Mouse (Mus musculus): Measurements from ENCODE around the gene 2010111I01Rik.
"Not testable (repeated sequence)": the region's sequence is repeated elsewhere in the genome, so short reads cannot be mapped to it uniquely, and the experiment has no call there.

The 2010111I01Rik gene

DNA sequence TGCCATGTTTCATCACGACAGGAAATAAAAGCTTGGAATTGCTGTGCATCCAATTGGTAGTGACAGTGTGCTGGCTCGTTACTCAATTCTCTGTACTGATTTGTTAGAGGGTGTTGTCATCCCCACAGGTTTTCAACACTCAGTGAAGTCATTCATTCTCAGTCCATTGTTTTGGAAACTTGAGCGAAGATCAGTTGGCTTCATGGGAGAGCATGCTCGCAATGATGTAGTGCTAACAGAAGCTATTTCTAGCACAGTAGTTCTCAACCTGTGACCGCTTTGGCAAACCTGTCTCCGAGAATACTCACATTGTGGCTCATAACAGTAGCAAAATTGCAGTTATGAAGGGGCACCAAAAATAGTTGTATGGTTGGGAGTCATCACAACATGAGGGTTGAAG lies 8.7 kb upstream of the 2010111I01Rik start:
- no peak for DNase-seq (ENCODE audit: low spot score)

DNA sequence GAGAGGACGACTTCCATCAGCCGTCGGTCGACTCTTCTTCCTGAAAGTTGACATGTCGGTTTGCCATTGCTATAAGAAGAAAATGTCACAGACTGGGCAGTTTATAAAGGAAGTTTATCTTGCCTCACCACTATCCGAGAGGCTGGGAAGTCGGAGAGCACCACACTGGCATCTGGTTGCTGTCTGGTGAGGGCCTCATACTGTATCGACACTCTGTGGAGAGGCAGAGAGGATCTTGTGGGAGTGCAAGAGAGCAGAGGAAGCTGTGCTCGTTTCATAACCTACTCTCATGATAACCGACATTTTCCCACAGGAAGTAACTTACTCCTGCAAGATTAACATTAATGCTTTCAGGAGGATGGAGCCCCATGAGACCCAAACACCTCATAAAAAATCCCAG lies 7.9 kb upstream of the 2010111I01Rik start:
- DNase-seq (ENCODE audit: low spot score), result no peak

DNA sequence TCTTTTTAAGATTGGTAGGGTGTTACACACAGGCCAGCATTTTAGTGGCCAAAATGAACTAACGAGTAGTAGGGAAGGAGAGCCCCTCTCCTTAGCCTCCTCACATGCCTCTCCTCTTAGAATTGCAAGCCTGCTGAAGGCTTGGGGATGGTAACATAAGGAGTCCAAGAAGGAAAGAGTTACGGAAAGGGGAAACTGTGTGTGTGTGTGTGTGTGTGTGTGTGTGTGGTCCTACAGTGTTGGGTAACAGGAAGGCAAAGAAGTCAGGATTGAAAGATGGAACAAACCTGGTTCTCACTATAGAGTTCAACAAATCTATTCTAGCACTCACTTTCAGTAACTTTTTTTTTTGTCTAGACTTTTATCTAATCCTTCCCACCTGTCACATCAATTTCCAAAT lies 1.3 kb upstream of the 2010111I01Rik start:
- no peak for DNase-seq (ENCODE audit: low spot score)

DNA sequence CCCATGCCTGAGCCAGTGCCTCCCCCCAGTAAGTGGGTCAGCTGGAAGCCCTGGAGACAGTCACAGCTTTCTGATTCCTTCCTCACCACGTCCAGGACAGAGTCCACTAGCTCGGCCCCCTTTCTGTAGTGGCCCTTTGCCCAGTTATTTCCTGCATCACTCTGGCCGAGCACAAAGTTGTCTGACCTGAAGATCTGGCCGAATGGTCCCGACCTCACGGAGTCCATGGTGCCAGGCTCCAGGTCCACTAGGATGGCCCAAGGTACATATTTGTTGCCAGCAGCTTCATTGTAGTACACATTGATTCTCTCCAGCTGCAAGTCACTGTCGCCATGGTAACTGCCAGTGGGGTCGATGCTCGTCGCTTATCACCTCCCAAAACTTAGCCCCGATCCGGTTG lies 3.5 kb downstream of the 2010111I01Rik start:
- DNase-seq (ENCODE audit: low spot score), result no peak

DNA sequence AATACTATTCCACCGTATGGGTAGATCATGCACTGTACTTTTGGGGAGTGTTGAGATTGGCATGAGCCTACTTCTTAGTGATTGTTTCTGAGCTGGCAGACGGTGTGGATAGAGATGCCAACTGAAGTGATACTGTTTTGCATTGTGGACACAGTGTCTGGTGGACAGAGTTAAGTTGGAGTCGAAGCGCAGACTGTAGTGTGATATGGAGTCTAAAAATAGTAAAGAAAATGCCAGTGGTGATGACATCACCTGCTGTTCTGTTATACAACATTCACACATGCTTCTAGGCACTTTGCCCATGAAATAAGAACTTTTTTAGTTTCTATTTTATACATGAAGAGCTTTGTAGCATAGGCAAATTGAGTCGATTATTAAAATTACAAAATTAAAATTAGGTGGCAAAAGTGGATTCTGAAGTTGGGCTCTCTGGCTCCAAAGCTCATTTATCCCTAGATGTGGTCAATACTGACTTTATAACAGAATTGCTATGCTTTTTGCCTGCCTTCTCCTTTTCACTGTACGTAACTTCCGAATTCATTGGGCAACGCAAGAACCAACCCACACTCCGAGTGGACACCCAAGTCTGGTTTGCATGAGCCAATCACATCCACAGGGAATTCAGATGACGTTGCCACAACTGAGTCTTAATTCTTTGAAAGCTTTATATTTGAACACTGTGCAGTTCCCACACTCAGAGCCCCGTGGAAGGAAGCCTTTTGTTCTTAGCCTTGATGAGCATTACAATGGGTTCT lies 6.0 kb downstream of the 2010111I01Rik start:
- DNase-seq (ENCODE audit: low spot score), result peak; percentile 32

DNA sequence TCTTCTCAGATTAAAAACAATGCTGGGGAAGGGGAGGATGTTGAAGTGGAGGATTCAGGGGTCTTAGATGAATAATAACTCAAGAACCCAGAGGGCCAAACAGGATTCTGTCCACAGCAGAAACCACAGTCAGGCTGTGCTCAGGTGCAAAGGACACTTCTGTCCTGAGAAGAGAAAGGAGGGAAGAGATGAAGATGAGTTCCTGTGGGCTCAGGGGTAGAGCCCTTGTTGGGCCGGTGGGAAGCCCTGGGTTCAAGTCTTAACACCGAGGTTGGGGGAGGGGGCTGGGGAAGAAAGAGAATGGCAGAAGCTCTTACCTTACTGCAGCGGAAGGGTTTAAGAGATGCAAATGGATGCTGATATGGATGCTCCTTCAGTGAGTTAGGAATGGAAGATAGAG lies 7.7 kb downstream of the 2010111I01Rik start:
- no peak for DNase-seq (ENCODE audit: low spot score)

DNA sequence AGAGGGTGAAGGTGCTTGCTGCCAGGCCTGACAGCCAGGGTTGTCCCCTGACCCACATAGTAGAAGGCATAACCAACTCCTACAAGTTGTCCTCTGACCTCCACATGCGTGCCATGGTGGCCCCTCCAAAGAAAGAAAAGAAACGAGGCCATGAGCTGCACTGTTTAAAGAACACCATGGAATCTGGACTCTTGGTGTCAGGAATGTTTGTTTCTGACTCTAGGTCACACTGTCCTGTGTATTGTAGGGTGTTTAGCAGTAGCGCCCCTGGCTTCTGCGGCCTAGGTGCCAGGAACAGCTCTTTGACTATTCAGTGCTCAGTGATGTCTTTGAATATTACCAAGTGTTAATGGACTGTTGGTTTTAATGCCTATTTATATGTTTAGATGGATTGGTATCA lies 8.4 kb downstream of the 2010111I01Rik start:
- DNase-seq (ENCODE audit: low spot score), result no peak

DNA sequence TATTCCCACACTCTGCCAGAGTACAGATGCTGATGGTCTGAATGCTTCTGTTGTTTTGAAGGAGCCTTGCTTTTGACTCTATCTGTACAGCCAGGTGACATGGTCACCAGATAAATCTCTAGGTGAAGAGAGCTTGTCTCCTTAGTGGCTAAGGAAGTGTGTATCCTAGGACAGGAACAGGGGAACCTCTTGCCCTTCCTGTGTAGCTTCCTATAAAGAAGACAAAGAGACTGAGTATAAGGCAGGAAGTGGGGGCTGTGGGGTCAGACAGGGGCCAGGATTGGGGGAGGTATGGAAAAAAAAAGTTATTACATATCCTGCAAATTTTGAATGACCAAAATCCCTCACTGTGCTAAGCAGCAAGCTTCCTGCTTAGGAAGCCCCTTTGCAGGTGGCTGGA lies 13.4 kb downstream of the 2010111I01Rik start:
- DNase-seq (ENCODE audit: low spot score), result no peak

DNA sequence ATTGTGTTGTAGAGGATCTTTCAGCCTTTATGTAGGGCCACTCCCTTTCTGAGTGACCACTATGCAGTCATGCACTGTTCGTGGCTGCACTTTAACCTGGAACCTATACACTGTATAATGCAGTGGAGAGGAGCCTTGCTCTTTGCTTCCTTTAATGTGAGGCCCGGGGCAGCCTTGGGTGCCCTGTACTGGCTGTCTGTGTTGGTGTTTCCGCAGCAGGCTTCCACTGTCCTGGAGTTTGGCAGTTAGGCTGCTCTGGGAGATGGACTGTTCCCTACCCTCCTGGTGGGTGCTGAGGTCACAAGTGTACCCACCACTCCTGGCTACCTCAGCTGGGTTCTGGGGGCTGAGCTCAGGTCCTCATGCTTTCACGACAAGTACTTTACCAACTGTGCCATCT lies 14.1 kb downstream of the 2010111I01Rik start:
- no peak for DNase-seq (ENCODE audit: low spot score)

DNA sequence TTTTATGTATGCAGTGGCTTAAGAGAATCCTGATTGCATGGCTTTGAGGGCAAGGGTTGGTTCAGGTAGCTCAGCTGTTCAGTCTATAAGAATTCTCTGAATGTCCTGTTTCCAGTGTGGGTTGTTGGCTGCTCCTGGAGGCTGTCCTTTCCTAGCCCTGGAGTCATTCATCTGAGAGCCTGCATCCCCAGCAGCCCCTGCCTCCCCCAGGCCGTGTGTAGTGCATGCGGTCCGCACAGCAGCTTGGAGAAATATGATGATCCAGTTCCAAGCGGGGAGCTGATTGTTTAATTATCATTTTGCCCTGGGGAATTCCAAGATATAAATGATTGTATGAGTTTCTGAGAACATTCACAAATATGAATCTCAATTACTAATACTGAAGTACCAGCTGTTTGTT lies 14.5 kb downstream of the 2010111I01Rik start:
- no peak for DNase-seq (ENCODE audit: low spot score)

DNA sequence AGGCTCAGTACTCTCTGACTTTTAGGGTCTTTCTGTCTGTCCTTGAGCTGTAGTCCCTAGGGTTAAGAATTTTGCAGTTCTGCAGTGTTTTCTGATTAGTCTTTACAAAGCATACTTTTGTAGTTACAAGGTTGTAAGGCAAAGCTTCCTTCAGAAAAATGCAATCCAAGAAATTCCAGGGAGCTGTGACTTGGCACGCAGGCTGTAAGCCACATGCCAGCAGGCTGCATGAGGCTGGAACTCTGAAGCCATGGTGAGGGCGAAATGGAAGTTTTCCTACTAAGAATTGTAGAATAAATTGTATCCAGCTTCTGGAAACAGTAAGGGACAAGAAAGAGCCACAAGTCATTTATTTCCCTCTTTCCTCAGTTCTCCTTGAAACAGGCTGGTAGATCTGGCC lies 15.4 kb downstream of the 2010111I01Rik start:
- DNase-seq (ENCODE audit: low spot score), result no peak

DNA sequence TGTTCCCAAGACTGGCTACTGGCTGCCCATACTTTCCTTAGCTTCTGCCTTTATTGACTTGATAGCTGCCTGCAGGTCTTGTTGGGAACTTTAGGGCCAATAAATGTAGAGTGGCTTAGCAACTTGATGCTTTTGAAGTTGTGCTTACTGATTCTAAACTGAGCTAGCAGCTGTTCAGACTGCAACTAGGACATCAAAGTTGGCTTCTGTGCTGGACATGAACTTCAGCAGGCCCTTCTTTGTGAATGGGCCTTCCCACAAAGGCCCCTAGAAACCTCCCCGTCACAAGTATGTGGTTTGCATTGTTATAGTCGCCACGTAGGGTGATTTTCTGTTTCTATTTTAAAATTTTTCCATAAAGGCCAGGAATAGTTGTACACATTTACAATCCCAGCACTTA lies 19.8 kb downstream of the 2010111I01Rik start:
- no peak for DNase-seq (ENCODE audit: low spot score)

DNA sequence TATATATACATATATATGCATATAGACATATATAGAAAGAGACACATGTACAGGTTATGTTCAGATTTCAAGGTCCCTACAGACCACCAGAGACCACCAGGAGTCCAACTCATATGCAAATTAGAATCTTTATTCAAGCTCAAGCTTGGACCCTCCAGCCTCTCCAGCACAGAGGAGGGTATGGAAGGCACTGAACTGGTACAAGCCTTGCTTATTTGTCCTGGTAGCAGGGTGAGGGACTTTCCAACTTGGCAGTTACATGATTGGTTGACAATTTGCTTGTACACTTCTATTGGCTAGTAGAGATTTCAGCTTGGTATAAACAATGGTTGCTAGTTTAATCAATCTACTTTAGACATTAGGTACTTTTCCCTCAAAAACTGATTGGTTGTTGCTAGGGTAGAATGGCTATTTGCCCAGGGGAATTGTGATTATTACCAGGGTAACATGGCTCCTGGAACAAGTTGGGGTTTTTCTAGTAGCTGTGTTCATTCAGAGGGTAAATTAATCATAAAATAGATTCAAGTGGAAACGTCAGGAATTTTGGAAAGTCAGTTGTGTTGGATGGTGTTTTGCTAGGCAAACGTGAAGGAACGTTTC lies 25.3 kb downstream of the 2010111I01Rik start:
- DNase-seq (ENCODE audit: low spot score), result no peak

DNA sequence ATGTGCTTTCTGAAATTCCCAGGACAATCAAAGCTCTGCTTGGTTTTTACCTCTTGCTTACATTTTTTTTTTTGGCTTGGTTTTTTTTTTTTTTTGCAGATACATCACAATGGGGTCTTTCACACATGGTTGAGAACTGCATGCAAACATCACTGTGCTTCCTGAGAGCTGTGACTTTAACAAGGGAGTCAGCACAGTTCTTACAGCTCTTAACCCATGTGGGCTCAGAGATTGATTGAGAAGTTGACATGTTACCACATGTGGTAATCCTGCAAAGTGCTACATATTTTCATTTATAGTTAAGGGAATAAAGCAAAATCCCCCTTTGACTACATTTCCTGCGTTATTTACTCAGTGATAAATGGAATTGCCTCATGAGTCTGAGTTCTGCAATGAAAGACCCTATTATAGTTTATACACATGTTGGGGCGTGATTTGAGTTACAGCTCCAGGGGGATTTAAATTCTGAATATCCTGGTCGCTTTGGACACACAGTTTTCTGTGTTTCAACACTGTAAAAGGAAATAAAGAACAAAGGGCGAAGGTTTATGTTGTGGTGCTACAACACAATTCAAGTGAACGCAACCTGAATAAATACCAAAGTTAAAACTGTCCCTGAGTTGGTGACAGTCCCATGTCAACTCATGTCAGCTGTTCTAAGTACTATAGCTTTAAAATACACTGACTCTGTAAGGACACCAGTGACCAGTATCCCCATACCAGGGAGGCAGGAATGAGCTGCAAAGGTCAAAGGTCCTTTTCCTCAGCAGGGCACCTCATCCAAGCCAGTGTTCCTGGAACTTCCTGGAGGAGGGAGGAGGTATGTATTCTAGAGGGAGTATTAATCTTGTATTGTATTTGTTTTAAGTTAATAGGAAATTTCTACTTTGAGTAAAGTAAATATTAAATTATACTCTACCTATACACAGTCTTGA lies 29.1 kb downstream of the 2010111I01Rik start:
- DNase-seq (ENCODE audit: low spot score), result no peak

DNA sequence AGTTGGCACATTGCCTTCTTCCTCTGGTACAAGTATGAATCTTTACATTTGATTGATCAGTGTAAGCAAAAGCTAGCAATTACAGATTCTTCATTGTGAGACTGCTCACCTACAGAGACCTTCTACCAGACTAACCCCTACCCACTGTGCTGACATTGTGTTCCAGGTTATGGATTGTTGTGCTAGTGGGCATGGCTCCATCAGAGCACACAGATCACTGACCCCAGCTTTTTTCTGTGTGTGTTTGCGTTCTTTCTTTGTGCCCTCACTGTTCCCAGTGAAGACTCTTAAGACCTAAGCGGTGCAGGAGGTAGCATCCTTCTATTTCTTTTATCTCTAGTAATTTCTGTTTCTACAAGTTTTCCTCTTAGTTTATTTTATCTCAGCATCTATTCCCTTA lies 32.1 kb downstream of the 2010111I01Rik start:
- DNase-seq (ENCODE audit: low spot score), result no peak

DNA sequence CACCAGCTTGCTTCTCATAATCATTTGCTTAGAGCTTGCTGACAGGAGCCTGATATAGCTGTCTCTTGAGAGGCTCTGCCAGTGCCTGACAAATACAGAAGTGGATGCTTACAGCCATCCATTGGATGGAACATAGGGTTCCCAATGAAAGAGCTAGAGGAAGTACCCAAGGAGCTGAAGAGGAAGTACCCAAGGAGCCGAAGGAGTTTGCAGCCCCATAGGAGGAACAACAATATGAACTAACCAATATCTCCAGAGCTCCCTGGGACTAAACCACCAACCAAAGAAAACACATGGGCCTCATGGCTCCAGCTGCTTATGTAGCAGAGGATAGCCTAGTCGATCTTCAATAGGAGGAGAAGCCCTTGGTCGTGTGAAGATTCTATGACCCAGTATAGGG lies 42.8 kb downstream of the 2010111I01Rik start:
- DNase-seq (ENCODE audit: low spot score), result not testable (repeated sequence)

DNA sequence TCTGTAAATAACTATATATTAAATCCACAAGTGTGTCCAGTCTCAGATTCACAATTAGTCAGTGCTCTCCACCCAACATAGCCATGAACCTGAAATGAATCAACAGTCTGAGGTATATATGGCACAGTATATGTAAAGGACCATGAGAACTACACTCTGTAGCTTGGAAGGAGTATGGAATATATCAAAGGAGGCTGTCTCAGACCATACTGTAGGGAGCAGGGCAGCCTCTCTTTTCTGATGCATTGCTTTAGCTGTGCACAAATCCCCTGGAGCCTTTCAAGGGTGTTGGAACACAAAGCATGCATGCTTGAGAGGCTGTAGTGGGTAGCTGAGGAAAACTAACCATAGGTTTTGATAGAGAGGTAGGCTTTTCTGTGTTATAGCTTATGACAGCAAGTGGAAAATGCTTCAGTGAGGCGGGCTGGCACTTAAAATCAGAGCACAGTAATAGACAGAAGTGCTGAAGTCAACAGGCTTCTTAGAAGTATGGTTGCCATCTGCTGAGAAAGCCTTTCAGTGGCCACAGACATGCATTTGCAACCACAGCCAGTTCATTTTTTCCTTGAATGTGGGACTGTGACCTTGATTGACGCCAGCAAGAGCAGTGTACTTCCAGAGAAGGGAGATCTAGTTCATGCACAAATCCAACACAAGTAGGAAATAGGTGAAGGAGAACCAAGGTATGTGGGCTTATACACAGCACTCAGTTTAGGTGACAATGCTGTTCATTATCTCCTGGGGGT lies 45.8 kb downstream of the 2010111I01Rik start:
- no peak for DNase-seq (ENCODE audit: low spot score)

DNA sequence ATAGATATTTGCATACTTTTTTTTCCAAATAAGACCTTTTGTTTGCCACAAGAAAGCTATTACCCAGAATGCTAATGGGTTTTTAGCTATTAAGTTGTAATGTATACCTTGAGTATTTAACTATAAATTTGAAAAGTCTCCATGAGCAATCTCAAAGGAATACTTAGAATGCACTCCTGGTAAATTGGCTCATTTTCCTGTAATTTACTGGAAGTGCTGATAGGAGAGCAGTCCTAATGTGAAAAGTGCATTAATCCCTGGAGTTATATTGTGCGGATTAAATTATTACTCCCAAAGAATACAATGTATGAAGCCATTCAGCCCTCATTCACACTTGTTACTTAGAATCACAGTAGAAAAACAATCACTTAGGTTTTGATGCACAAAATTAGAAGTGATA lies 49.7 kb downstream of the 2010111I01Rik start:
- no peak for DNase-seq (ENCODE audit: low spot score)

DNA sequence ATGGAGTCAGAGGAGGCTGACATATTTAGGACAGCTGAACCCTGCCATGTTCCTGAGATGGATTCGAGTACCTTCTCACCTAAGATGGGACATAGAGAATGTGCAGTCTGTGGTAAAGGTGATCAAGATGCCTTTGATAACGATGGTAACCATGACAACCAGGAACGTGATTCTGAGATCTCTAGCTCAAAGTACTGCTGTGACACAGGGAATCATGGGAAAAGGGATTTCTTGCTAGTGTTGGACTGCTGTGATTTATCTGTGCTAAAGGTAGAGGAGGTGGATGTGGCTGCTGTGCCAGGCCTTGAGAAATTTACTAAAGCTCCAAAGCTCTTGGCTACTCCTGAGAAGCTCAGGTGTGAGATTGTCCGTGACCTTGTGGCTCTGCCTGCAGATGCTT lies 50.7 kb downstream of the 2010111I01Rik start:
- DNase-seq (ENCODE audit: low spot score), result no peak

DNA sequence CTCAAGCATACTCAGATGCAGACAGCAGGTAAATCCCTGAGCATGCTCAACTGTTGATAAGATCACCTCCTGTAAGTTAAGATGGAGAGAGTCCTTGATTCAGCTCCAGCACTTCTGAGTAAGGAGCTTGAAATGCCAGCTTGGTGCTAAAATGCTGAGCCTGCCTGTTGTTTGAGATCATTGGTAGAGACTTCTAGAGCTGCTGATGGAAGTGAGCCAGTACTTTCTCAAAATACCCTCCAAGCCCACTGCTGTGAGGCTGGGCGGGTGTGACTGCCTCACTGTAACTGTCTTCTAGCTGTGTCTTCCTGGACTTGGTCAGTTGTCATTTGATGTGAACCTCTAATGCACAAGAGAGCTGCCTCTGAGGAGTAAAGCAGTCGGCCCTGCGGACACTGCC lies 51.4 kb downstream of the 2010111I01Rik start:
- DNase-seq (ENCODE audit: low spot score), result peak; percentile 23

DNA sequence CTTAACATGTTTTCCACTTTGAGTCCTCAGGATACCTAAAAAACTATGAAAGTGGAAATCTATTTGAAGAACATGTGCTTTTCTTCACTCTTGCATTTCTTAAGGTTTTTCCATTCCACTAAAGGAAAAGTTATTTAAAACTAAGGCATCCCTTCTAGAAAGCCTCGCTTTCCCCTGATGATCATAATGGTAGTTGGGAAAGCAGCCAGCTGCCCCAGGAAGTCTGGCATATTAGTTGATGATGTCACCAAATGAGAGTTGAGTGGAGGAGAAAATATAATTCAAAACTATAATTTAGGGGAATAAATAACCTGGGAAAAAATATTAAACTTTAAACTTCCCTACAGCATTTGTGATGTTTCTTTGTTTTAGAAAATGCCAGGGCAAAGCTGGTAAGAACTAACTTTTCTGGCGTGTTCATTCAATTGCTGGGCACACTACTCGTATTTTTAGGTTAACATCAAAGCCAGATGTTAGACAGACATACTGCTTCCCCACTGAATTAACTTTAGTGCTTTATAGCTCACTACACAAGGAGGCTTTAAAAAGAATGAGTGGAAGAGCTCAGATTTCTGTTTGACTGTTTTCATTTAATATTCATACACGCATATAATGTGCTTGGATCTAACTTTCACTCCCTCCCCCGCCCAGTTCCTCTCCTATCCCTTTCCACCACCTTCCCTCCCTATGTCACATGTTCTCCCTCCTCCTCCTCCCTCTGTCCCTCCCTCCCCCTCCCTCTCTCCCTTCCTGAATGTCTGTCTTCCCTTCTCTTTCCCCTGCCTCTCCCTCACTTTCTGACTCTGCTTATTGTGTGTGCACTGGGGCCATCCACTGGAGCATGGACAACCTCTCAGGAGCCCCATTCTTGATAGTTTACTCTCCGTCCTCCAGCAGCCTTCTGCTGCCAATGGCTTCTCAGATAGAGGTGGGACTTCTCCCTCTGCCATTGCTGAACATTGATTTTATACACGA lies 58.8 kb downstream of the 2010111I01Rik start:
- DNase-seq (ENCODE audit: low spot score), result no peak

Data from left cerebral cortex, adult 11 months (tissue).